Mouse (Mus musculus) CH12.LX (cell line): ENCODE results near the gene Sgip1. TPM values are rescaled to one million over a fixed set of nuclear protein-coding genes. Genes with fewer than 3 reads are reported as not detected.

ENCODE experiments used
- DNase-seq: peaks from one replicate; pipeline ENCODE4 v3.0.0-alpha.2; 2013; ENCODE audit errors: extremely low read depth
- H3K27ac ChIP-seq: 2 replicates; pipeline ENCODE4 v1.5.1; 2012; ENCODE audit warnings: low read depth, mild to moderate bottlenecking, control low read depth, moderate library complexity; ENCODE audit not compliant: insufficient read depth
- H3K27me3 ChIP-seq: replicated peaks from 2 replicates; pipeline ENCODE3; 2012; ENCODE audit warnings: inconsistent platforms
- H3K36me3 ChIP-seq, 2 experiments: replicated peaks in 1 of 2; 2 replicates each; pipeline versions ENCODE3 to v1.6.1; 2012; ENCODE audit warnings: inconsistent platforms in 1 of 2, low read length in 1 of 2, mild to moderate bottlenecking in 1 of 2, mixed read lengths in 1 of 2, moderate library complexity in 1 of 2; ENCODE audit not compliant: control insufficient read depth in 1 of 2, insufficient read depth in 1 of 2
- H3K4me1 ChIP-seq, 2 experiments: 2 replicates each; pipeline ENCODE4 v1.6.1; 2012; ENCODE audit warnings: inconsistent platforms in 1 of 2, moderate library complexity in 1 of 2; ENCODE audit not compliant: insufficient read depth in 2 of 2, control insufficient read depth in 1 of 2
- H3K4me2 ChIP-seq: 2 replicates; pipeline ENCODE4 v1.6.1; 2012; ENCODE audit warnings: low read depth, mild to moderate bottlenecking, control low read depth; ENCODE audit not compliant: poor library complexity, insufficient read depth, severe bottlenecking
- H3K4me3 ChIP-seq, 3 experiments: fragments of 150-350 bp in 1 of 3; sonication (generic) in 1 of 3; replicated peaks in 1 of 3; 2 replicates each; pipeline versions ENCODE3 to v1.5.1; 2011 to 2012; ENCODE audit warnings: low read depth in 2 of 3, low read length in 2 of 3, mild to moderate bottlenecking in 2 of 3, moderate library complexity in 2 of 3, control low read depth in 1 of 3, improper control_type of control experiment in 1 of 3, inconsistent platforms in 1 of 3, mixed read lengths in 1 of 3; ENCODE audit not compliant: poor library complexity in 1 of 3
- H3K79me2 ChIP-seq: replicated peaks from 2 replicates; pipeline ENCODE4 v1.6.1; 2012; ENCODE audit warnings: mild to moderate bottlenecking, moderate library complexity; ENCODE audit not compliant: control insufficient read depth, poor library complexity, insufficient read depth, severe bottlenecking; ENCODE audit errors: extremely low read depth
- H3K9ac ChIP-seq: 2 replicates; pipeline ENCODE4 v1.6.1; 2012; ENCODE audit warnings: low read depth, mild to moderate bottlenecking, control low read depth, moderate library complexity; ENCODE audit not compliant: insufficient read depth
- H3K9me3 ChIP-seq: replicated peaks from 2 replicates; pipeline ENCODE3; 2012; ENCODE audit warnings: low read length, inconsistent platforms, mixed read lengths
- CHD1 ChIP-seq: IDR thresholded peaks from 2 replicates; pipeline ENCODE4 v1.6.1; 2012; ENCODE audit warnings: low read depth, low read length, improper control_type of control experiment, inconsistent platforms
- CHD2 ChIP-seq: IDR thresholded peaks from 2 replicates; pipeline ENCODE4 v1.6.1; 2011; ENCODE audit warnings: low read length, improper control_type of control experiment
- CTCF ChIP-seq, 2 experiments: IDR thresholded peaks in 1 of 2; conservative IDR thresholded peaks in 1 of 2; 2 replicates each; pipeline ENCODE4 v1.5.1; 2011 to 2012; ENCODE audit warnings: low read depth in 2 of 2, low read length in 2 of 2, improper control_type of control experiment in 1 of 2, inconsistent platforms in 1 of 2, mild to moderate bottlenecking in 1 of 2, moderate library complexity in 1 of 2
- E2F4 ChIP-seq: IDR thresholded peaks from 2 replicates; pipeline ENCODE4 v1.6.1; 2011; ENCODE audit warnings: low read depth, low read length, improper control_type of control experiment; ENCODE audit not compliant: insufficient replicate concordance
- ETS1 ChIP-seq: conservative IDR thresholded peaks from 2 replicates; pipeline ENCODE4 v1.6.1; 2012; ENCODE audit warnings: low read depth, mild to moderate bottlenecking, inconsistent platforms, low read length, improper control_type of control experiment, moderate library complexity
- JUN ChIP-seq: IDR thresholded peaks from 2 replicates; pipeline ENCODE4 v1.6.1; 2011; ENCODE audit warnings: low read depth, mild to moderate bottlenecking, low read length, improper control_type of control experiment, moderate library complexity; ENCODE audit not compliant: insufficient read depth
- KAT2A ChIP-seq: IDR thresholded peaks from 2 replicates; pipeline ENCODE4 v1.6.1; 2012; ENCODE audit warnings: low read length, improper control_type of control experiment, inconsistent platforms; ENCODE audit not compliant: insufficient replicate concordance
- NRF1 ChIP-seq: IDR thresholded peaks from 2 replicates; pipeline ENCODE4 v1.6.1; 2014; ENCODE audit warnings: low read depth, mild to moderate bottlenecking, inconsistent platforms, low read length, improper control_type of control experiment, moderate library complexity
- PAX5 ChIP-seq: IDR thresholded peaks from 2 replicates; pipeline ENCODE4 v1.6.1; 2012; ENCODE audit warnings: low read length, inconsistent platforms, mixed read lengths
- POLR2AphosphoS2 ChIP-seq: IDR thresholded peaks from 2 replicates; pipeline ENCODE4 v1.6.1; 2011; ENCODE audit warnings: low read depth, low read length, improper control_type of control experiment
- RAD21 ChIP-seq: IDR thresholded peaks from 2 replicates; pipeline ENCODE4 v1.6.1; 2011; ENCODE audit warnings: low read depth, mild to moderate bottlenecking, low read length, improper control_type of control experiment, moderate library complexity
- RCOR1 ChIP-seq: conservative IDR thresholded peaks from 2 replicates; pipeline ENCODE4 v1.6.1; 2012; ENCODE audit warnings: low read depth, mild to moderate bottlenecking, inconsistent platforms, low read length, improper control_type of control experiment
- SMC3 ChIP-seq: IDR thresholded peaks from 2 replicates; pipeline ENCODE4 v1.6.1; 2011; ENCODE audit warnings: low read depth, low read length, improper control_type of control experiment
- USF2 ChIP-seq: conservative IDR thresholded peaks from 2 replicates; pipeline ENCODE4 v1.6.1; 2011; ENCODE audit warnings: low read depth, low read length, improper control_type of control experiment
- ZNF384 ChIP-seq: IDR thresholded peaks from 2 replicates; pipeline ENCODE4 v1.6.1; 2012; ENCODE audit warnings: low read depth, low read length, improper control_type of control experiment, inconsistent platforms
- dilution Hi-C: fragments of 300-500 bp; cut with MboI; formaldehyde crosslinking; loops from 2 replicates; pipeline ENCODE4 v1.14.3; 2020; ENCODE audit warnings: low sequenced_read_pairs; ENCODE audit not compliant: extremely low pct_unique_long_range_greater_than_20kb, extremely low pct_ligation_motif_present
- in situ Hi-C: fragments of 300-500 bp; cut with MboI; formaldehyde crosslinking; loops from 3 replicates; pipeline ENCODE4 v1.14.3; 2019; ENCODE audit warnings: low sequenced_read_pairs, low pct_ligation_motif_present, low pct_unique_long_range_greater_than_20kb, mixed read lengths
- polyA plus RNA-seq: library from polyadenylated mRNA; unstranded; fragments of >175 nt; gene quantifications from 2 replicates; pipeline ENCODE4 v1.2.1, GENCODE M21; 2012; ENCODE audit warnings: low read depth; ENCODE audit not compliant: insufficient read length
- total RNA-seq, 2 experiments: library from RNA; depleted of rRNA; stranded (reverse); fragments of 300-350 nt in 1 of 2; fragments of >200 nt in 1 of 2; gene quantifications; 2 replicates each; pipeline ENCODE4 v1.2.3; 2012 to 2014

Gene Sgip1
- total and polyA plus RNA-seq, 3 experiments: 0.07 to 0.39 (median 0.21) TPM

GRCm38 (mm10) chr4:102833726-102834125 lies 92.6 kb downstream of the Sgip1 start:
- H3K79me2 ChIP-seq: no peaks in the 10 kb centered on the region
- no peaks in the 10 kb centered on the region for H3K36me3 ChIP-seq
- H3K27ac ChIP-seq: no peak overlapping the region
- H3K4me3 ChIP-seq: no peak overlapping the region
- DNase-seq: no peak
- no peak overlapping the region for H3K4me2 ChIP-seq
- H3K9ac ChIP-seq: no peak overlapping the region
- dilution Hi-C loops: no loop called here
- no peaks in the 10 kb centered on the region for H3K9me3 ChIP-seq
- in situ Hi-C loops: no loop called here
- H3K4me1 ChIP-seq: peaks cover 0 to 4% of the 10 kb centered on the region in 2 experiments; a peak in 1 of 4 replicates
- no peak for TF ChIP-seq USF2
- no peak for TF ChIP-seq JUN
- TF ChIP-seq POLR2AphosphoS2: no peak
- TF ChIP-seq ETS1: no peak
- no peak for TF ChIP-seq NRF1
- TF ChIP-seq CHD2: no peak
- no peak for TF ChIP-seq E2F4
- no peak for TF ChIP-seq RCOR1
- no peak for TF ChIP-seq RAD21
- TF ChIP-seq ZNF384: no peak
- TF ChIP-seq CHD1: no peak
- no peak for TF ChIP-seq KAT2A
- TF ChIP-seq PAX5: no peak
- H3K27me3 ChIP-seq: no peaks in the 10 kb centered on the region

- Histone ChIP-seq H3K9me3 (no peaks in the 10 kb centered on the region), H3K4me3 (no peak overlapping the region), H3K27ac (no peak overlapping the region), H3K36me3 (no peaks in the 10 kb centered on the region), H3K79me2 (no peaks in the 10 kb centered on the region), H3K9ac (no peak overlapping the region), H3K4me2 (no peak overlapping the region), H3K4me1 (peaks cover 0 to 4% of the 10 kb centered on the region in 2 experiments; a peak in 2 of 4 replicates)
- in situ Hi-C loops: no loop called here
- TF ChIP-seq SMC3 (peak; percentile 18; the same call in 1 of the 2 replicates), RCOR1 (no peak), RAD21 (peak; percentile 10), CTCF (conservative IDR thresholded peaks at IDR 0.05 in 1 of 2, IDR thresholded peaks at IDR 0.05 in 1 of 2; ENCODE audit: low read depth in 2 of 2, low read length in 2 of 2) (peak; percentile 16 to 46; a peak in 3 of 4 replicates)
- TF ChIP-seq, all 38 proteins: peak for 3
- DNase-seq: peak; percentile 10
- no peaks in the 10 kb centered on the region for H3K27me3 ChIP-seq
- dilution Hi-C loops: no loop called here
These were observed 93.6 kb downstream of the Sgip1 start for GRCm38 (mm10) chr4:102834710-102835109.
